Mouse (Mus musculus): ENCODE data around the gene Zfp52. TPM values are rescaled to one million over a fixed set of nuclear protein-coding genes. Genes with fewer than 3 reads are reported as not detected.
A peak's percentile ranks its signal among the peaks of the same experiment; 100 is the strongest.

The Zfp52 gene
- polyA plus RNA-seq, 1 experiment from 2014 or later, result 1.8 TPM

DNA sequence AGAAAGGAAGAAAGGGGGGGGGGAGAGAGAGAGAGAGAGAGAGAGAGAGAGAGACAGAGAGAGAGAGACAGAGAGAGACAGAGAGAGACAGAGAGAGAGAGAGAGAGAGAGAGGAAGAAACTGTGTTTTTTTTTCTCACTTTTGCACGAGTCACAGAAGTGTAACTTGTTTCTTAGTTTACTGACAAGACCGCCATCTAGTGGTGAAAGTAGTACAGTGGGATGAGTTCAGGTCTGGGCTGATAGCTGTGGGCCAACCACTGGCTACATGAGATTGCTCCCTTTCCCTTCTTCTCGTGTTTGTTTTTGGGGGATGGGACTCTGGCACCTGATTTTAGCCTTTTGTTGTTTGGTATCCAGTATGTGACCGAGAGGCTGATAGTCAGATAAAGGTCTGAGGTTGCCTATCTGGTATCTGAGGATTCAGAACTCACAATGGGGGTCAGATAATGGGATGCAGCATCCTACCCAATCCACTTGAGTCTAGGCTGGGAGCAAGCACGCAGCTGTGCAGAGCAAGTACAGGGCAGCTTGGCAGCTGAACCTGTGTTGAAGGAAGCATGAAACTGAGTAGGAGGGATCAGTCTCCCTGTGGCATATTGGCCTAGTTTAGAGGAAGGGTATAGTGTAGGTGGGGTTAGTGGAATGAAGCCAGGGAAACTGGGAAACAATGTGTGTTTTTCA, 44.3 kb downstream of the Zfp52 start:
- ATAC-seq (replicated peaks), result peak; percentile 50; the same call in 1 of the 2 replicates
- peaks cover 28% of the 10 kb centered on the region for H3K36me3 ChIP-seq (replicated peaks)

DNA sequence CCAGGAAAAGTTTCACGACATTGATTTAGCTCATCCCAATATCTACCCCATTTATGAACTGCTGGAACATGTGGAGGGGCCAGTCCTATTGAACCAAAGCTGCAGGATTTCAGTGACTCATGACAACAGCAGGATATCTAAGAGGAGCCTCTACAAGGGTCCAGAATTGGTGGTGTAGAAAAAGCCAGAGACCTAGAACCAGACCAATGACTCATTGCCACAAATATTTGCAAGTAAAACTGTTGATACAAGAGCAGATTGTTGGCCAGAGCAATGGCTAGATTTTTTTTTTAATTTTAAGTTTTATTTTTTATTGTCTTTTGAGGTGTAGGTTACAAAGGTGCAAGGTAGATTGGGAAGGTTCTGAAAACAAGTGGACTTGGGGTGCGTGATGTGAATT, 50.2 kb downstream of the Zfp52 start:
- Histone ChIP-seq H3K4me1 (no peaks in the 10 kb centered on the region), H3K27ac (no peak overlapping the region), H3K9me3 (0 out of 2 replicates have a peak, but pooled peaks cover 3% of the 10 kb centered on the region), H3K36me3 (replicated peaks) (peaks cover 51% of the 10 kb centered on the region), H3K9ac (no peak overlapping the region), H3K4me3 (no peak overlapping the region), H3K4me2 (no peak overlapping the region), H3K27me3 (replicated peaks) (no peaks in the 10 kb centered on the region)
- no peak for ATAC-seq (replicated peaks)
- WGBS, result 92% methylated on average over 2 of the region's 2 CpGs

More for the DNA sequence above, 44.3 kb downstream of the Zfp52 start:
- 34% methylated on average over 5 of the region's 5 CpGs for WGBS
- no peaks in the 10 kb centered on the region for H3K27me3 ChIP-seq (replicated peaks)
- no peak overlapping the region for H3K4me3 ChIP-seq
- no peak overlapping the region for H3K27ac ChIP-seq
- no peak overlapping the region for H3K9ac ChIP-seq
- H3K4me1 ChIP-seq, result no peaks in the 10 kb centered on the region
- H3K9me3 ChIP-seq, result no peaks in the 10 kb centered on the region
- H3K4me2 ChIP-seq, result no peak overlapping the region

Other genes starting within 250 kb of the Zfp52 start
- gene Vmn1r237, start 223.7 kb upstream of the Zfp52 start, polyA plus RNA-seq (2015; fragmentation: Nextera tagmentation; extraction: Ambion mirVana), result not detected in 2 replicates
- gene Zfp677, start 151.8 kb upstream of the Zfp52 start, polyA plus RNA-seq (2015; fragmentation: Nextera tagmentation; extraction: Ambion mirVana), result 5.0 and 6.0 TPM in 2 replicates
- gene Zfp54, start 112.3 kb upstream of the Zfp52 start, polyA plus RNA-seq (2015; fragmentation: Nextera tagmentation; extraction: Ambion mirVana), result 6.0 and 6.1 TPM in 2 replicates
- gene Zfp51, start 85.2 kb upstream of the Zfp52 start, polyA plus RNA-seq (2015; fragmentation: Nextera tagmentation; extraction: Ambion mirVana), result 14.0 and 14.1 TPM in 2 replicates
- 10.5 and 11.1 TPM in 2 replicates for gene Zfp53, start 46.5 kb upstream of the Zfp52 start, polyA plus RNA-seq (2015; fragmentation: Nextera tagmentation; extraction: Ambion mirVana)
- gene Zfp948, start 31.5 kb downstream of the Zfp52 start, polyA plus RNA-seq (2015; fragmentation: Nextera tagmentation; extraction: Ambion mirVana), result 18.3 and 20.5 TPM in 2 replicates
- 13.3 and 13.9 TPM in 2 replicates for gene Zfp983, start 115.1 kb downstream of the Zfp52 start, polyA plus RNA-seq (2015; fragmentation: Nextera tagmentation; extraction: Ambion mirVana)
- gene Gm10226, start 156.3 kb downstream of the Zfp52 start, polyA plus RNA-seq (2015; fragmentation: Nextera tagmentation; extraction: Ambion mirVana), result 17.8 and 20.0 TPM in 2 replicates
- gene Zfp760, start 172.2 kb downstream of the Zfp52 start, polyA plus RNA-seq (2015; fragmentation: Nextera tagmentation; extraction: Ambion mirVana), result 11.5 and 12.1 TPM in 2 replicates
- gene Zfp229, start 195.3 kb downstream of the Zfp52 start, polyA plus RNA-seq (2015; fragmentation: Nextera tagmentation; extraction: Ambion mirVana), result 10.0 and 10.7 TPM in 2 replicates

Data from midbrain, embryonic 15.5 days (tissue).